Mouse (Mus musculus): ENCODE results near the gene AC109138.7.
A peak's percentile ranks its signal among the peaks of the same experiment; 100 is the strongest.

The AC109138.7 gene

GRCm38 (mm10) chr19:4214071-4214770 lies at the start of gene AC109138.7, which contains the start of gene Clcf1:
Gene AC109138.7, plus strand, starts transcription at chr19:4214357.
Gene Clcf1, plus strand, starts transcription at chr19:4214238.
- DNase-seq (ENCODE audit: low read depth, low spot score): no peak

DNA sequence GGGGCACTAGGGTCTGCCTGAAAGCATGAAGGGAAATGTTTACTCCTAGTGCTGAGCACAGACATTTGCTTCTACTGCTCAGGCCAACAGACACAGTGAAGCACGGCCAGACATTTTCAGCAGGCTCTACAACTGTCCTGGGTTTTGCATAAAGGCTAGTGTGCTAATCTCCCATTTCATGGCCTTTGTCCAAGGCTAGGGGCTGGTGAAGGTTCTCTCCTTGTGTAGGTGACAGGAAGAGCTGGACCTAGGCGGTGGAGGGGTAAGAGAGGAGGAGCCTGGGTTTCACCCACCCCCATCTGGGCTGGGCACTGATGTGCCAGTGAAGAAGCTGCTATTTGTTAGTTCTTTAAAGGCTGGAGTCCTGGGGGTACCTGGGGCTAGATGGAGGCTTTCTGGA lies 49.4 kb upstream of the AC109138.7 start:
- no peak for DNase-seq (ENCODE audit: low read depth, low spot score)

DNA sequence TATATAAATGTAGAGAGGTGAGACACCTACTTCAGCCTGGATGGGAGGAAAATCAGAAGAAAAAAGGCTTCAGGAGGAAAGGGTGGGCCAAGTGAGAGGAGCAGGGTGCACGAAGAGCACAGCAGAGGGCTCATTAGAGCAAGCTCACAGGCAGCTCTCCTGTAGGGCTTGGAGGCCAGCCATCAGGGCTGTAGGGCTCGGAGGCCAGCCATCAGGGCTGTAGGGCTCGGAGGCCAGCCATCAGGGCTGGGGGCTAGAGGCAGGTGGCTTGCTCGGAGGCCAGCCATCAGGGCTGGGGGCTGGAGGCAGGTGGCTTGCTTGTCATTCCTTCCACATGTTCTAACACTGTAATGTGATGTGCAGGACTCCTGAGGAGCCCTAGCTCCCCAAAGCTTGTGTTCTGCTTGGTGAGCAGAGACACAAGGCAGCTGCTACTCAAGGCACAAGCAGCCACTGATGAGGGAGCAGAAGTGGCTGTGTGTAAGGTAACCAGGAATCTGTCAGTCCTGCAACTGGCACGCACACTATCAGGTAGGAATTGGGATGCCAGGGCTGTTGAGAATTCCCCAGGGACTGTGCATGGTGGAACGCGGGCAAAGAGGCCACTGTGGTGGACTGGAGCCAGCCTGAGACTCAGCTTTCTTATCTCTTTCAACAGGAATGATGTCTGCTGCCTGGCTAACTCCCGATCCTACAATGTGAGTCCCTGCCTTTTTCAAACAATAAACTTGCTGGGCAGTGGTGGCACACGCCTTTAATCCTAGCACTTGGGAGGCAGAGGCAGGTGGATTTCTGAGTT lies 47.3 kb upstream of the AC109138.7 start:
- no peak for DNase-seq (ENCODE audit: low read depth, low spot score)

- peak; percentile 96 for DNase-seq (ENCODE audit: low read depth, low spot score)
Measured at GRCm38 (mm10) chr19:4169378-4169784, 44.8 kb upstream of the AC109138.7 start.

GRCm38 (mm10) chr19:4169810-4170209 lies 44.3 kb upstream of the AC109138.7 start:
- DNase-seq (ENCODE audit: low read depth, low spot score): no peak

DNA sequence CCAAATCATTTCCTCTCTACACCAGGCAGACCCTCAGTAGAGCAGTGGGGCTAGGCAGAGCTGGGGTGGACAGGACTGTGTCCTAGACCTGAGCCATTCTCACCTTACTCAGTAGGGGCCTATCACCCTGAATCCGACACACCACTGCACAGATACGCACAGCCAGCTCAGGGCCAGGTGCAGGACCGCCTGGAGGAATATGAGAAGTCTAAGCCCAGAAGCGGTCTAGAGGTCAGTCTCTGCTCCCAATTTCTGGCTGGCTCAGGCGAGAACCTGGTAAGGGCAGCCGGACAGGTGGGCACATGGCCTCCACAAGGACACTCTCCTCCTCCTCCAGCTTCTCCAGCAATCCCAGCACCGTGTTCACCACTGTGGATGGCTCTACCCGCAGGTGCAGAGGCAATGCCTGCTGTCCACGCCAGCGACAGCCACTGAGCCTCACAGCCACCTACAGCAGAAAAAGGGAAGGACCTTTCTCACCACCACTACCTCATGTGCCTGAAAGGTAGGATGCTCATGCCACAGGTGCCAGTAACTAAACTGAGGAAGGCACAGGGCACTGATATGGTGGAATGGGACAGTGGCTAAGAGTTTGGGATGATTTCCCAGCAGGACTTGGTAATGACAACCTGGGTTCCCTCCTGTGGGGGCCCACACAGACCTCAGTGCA lies 43.3 kb upstream of the AC109138.7 start:
- DNase-seq (ENCODE audit: low read depth, low spot score): no peak

DNA sequence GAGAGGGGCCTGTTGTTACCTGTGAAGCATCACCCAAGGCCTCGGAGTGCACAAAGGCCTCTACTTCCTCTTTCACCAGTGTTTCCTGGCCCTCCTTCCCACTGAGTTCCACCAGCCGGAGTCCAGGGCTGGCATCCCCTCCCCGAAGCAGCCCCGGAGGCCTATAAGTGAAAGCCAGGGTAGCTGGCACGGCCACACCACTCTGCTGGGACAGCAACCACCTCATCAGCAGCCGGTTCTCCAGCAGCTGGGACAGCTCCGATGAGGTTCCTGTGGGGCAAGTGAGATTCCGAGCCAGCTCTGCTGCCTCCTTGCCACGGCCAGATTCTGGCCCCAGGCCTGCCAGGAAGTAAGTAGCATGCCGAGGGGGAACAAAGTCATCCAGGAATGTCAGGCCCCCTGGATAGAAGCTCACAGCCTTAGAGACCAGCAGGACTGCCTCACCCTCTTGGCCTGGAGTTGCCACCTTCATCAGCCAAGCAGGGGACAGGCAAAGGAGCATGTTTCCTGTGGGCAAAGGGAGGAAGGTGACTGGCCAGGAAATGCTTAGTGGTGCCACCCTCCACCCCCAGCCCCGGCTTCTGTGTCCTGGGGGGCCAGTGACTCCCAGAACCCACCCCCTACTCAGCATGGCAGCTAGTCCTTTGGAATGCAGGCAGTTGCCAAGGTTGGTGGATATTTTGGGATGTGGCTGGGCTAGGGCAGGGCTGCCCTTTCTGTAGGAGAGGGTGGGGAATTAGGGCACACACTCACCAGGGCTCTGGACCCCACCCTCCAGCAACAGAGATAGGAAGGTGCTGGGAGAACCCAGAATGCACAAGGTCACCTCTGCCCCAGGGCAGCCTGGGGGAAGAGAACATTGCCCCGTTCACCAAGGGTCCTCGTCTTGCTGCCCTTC lies 42.5 kb upstream of the AC109138.7 start:
- DNase-seq (ENCODE audit: low read depth, low spot score): no peak

GRCm38 (mm10) chr19:4172925-4173324 lies 41.2 kb upstream of the AC109138.7 start:
- no peak for DNase-seq (ENCODE audit: low read depth, low spot score)

DNA sequence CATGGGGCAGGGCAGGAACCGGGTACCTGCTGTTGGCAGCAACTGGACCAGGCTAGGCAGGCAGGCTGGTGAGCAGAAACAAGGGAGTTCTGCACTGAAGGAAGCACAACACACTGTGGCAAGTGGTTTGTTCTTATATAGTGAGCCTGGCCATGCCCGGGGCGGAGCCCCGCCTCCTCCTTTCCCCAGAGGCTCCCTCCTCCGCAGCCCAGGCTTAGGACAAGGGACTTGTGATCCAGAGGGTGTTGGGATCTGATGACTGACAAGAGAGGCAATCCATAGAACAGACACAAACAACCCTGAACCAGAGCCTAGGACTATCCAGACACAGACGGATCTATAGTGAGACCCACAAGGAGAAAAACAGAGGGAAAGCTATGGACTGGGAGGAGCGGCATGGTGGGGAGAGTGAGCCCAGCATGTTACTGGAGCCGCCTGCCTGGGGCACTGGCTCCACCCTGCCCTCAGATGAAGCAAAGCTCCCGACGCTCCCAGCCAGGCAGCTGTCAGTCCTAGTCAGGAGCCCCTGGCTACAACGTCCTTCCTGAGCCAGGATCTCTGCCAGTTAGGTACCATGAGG lies 38.7 kb upstream of the AC109138.7 start, which contains the start of gene Carns1:
Gene Carns1, minus strand, starts transcription at position 112 of the 580 bp plus-strand sequence.
- no peak for DNase-seq (ENCODE audit: low read depth, low spot score)

DNA sequence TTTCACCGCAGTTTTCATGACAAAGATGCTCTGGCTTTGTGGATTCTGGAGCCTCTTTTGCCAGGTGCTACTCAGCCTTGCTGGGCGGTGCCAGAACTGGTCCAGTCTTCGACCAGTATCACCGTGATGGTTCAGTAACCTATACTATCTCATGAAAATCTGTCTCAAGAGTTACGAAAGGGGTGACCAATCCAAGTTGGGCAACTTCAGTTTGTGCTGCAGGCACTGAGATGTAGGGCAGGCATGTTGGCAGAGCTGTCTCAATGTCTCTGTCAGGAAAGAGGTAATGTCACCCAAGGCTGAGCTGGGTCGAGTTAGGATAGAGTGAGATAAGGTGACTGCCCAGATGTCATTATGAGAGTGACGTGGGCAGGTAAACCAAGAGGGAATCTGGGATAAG lies 33.7 kb upstream of the AC109138.7 start:
- no peak for DNase-seq (ENCODE audit: low read depth, low spot score)

GRCm38 (mm10) chr19:4181892-4182291 lies 32.3 kb upstream of the AC109138.7 start:
- no peak for DNase-seq (ENCODE audit: low read depth, low spot score)

- no peak for DNase-seq (ENCODE audit: low read depth, low spot score)
Measured at GRCm38 (mm10) chr19:4183689-4184088, 30.5 kb upstream of the AC109138.7 start.

DNA sequence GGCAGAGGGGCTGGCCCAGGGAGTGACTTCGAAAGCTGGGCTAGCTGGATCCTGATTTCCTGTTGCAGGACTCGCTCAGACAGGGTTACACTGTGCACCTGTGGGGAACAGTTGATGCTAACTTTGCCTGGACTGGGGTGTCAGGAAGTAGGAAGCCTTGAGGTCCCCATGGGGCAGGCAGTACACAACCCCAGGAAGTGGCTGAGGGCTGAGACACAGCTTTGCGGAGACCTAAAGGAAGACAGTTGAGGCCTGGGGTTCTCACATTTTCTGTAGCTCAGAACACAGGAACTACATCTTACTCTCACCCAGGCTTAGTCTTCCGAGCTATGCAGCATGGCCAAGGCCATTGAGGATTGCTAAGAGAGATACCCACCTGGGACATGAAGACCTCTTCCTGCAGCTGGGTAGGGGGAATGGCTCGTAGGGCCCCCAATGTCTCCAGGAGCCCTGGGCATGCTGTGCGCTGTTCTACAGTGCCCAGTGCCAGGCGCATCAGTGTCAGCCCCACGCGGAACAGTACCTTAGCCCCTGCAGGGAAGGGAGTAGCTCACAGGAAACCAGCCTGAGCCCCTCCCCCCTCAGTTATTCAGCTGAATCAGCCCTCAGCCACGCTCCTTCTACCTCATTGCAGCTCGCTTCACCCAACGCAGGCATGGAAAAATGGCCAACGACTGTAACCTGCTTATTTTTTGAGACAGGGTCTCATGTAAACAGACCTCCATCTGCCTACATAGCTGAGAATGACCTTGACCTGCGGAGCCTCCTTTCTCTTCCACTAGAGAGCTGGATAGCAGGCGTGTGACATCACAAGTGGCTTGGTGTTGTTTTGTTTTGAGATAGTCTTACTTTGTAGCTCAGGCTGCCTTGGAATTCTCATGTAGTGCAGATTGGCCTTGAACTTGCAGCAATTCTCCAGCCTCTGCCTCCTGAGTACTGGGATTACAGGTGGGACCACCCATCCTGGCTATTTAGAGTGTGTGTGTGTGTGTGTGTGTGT lies 28.9 kb upstream of the AC109138.7 start:
- no peak for DNase-seq (ENCODE audit: low read depth, low spot score)

GRCm38 (mm10) chr19:4187303-4187702 lies 26.9 kb upstream of the AC109138.7 start:
- DNase-seq (ENCODE audit: low read depth, low spot score): no peak

DNA sequence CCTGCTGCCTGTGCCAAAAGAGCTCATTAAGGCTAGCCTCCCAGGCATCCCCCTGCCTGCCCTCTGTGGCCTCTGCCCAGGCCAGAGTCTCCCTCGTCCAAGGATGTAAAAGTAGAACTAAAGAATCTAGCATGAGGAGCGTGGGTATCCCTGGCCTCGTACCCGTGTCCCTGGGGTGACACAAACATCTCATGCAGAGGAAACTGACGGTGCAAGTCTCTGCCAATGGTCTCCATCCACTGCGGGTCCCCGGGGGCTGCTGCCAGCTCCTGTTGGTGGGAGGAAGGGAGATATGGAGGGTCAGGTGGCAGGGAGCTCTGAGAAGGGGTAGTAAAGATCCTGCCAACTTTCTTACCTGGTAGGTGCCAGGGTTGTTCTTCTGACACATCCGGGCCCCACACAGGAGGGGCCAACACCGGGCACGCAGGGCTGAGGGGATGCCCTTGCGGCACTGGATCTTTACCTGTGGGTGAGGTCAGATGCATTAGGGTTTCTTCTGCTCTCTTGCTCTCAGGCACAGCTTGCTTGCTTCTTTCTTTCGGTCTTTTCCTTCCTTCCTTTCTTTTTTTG lies 25.0 kb upstream of the AC109138.7 start:
- DNase-seq (ENCODE audit: low read depth, low spot score): no peak

DNA sequence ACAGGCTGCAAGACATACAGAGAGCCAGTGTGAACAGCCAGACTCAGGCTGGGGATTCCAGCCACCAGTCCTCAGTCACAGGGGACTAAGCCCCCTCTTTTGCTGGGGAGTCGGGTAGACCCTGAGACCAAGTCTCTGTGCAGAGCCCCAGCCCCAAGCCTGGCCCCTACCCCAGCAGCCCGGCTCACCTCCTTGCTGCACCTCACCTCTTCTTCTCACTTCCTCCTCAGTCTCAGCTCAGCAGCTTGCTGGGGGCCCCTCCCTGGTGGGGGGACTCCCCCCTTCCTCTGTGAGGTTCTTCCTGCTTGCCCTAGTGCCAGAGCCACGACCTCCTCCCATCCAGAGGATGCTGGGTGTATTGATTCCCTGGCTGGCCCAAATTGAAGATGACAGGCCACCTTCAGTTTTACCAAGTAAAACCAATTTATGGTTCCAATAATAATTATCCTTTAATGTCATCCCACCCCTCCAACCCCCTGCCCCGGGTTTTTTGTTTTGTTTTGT lies 23.3 kb upstream of the AC109138.7 start, which contains the start of gene Tbc1d10c:
Gene Tbc1d10c, minus strand, starts transcription at position 454 of the 504 bp plus-strand sequence.
- DNase-seq (ENCODE audit: low read depth, low spot score): no peak

- DNase-seq (ENCODE audit: low read depth, low spot score): peak; percentile 83
Measured at GRCm38 (mm10) chr19:4191528-4192250, 22.5 kb upstream of the AC109138.7 start, which contains the start of gene Ppp1ca. Gene Ppp1ca, plus strand, starts transcription at chr19:4192065.
